Mouse (Mus musculus) hindbrain, embryonic 10.5 days (tissue): ENCODE results near the gene Clcnka. TPM values are rescaled to one million over a fixed set of nuclear protein-coding genes. Genes with fewer than 3 reads are reported as not detected.

ENCODE experiments used
- DNase-seq: peaks from one replicate; pipeline ENCODE4 v3.0.0-alpha.2; 2017; ENCODE audit warnings: low spot score
- H3K27ac ChIP-seq: fragments of 300-500 bp; sonication (generic); 2 replicates; pipeline ENCODE4 v1.5.1; 2016; ENCODE audit warnings: mild to moderate bottlenecking, moderate library complexity
- H3K27me3 ChIP-seq: fragments of 300-500 bp; sonication (generic); 2 replicates; pipeline ENCODE4 v1.6.1; 2016; ENCODE audit warnings: mild to moderate bottlenecking; ENCODE audit not compliant: poor library complexity, insufficient read depth, severe bottlenecking
- H3K36me3 ChIP-seq: fragments of 300-500 bp; sonication (generic); 2 replicates; pipeline ENCODE4 v1.6.1; 2016; ENCODE audit warnings: mild to moderate bottlenecking, moderate library complexity
- H3K4me1 ChIP-seq: fragments of 300-500 bp; sonication (generic); replicated peaks from 2 replicates; pipeline ENCODE4 v1.6.1; 2016; ENCODE audit warnings: mild to moderate bottlenecking
- H3K4me3 ChIP-seq: fragments of 300-500 bp; sonication (generic); 2 replicates; pipeline ENCODE4 v1.5.1; 2016; ENCODE audit warnings: mild to moderate bottlenecking, moderate library complexity
- H3K9me3 ChIP-seq: fragments of 300-500 bp; sonication (generic); 2 replicates; pipeline ENCODE4 v1.6.1; 2016; ENCODE audit warnings: mild to moderate bottlenecking, moderate library complexity
- whole genome bisulfite sequencing: fragments of 180-500 bp; shearing (Covaris S2); methylation state at CpG from one replicate; pipeline ENCODE4 v1.1.7; 2016; 5-methylcytosine and 5-hydroxymethylcytosine counted together
- polyA plus RNA-seq: library from polyadenylated mRNA; unstranded; fragments of >200 nt; fragmentation: Nextera tagmentation; extraction: Ambion mirVana; gene quantifications from 2 replicates; pipeline ENCODE4 v1.2.1, GENCODE M21; 2016

Gene Clcnka
- polyA plus RNA-seq, 1 experiment from 2014 or later, result 0.33 TPM

DNA sequence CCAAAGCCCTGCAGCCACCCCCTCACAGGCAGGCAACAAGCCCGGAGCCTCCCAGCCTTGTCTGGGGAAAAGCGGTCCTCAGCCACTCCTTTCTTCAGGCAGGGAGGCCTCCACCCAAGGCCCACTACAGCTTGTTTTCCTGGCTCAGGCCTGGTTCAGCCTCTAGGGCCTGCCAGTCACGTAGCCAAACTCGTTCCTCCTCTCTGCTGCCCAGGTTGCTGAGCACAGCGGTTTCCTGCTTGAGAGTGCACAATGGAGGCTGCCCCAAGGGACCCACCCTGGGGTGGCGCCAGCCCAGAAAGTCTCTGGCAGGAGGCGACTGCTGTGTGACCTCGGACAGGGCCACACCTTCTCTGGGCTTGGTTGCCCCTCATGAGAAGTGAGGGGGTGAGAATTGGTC lies 44.7 kb downstream of the Clcnka start:
- H3K27ac ChIP-seq, result peak overlapping the region; percentile 17; the same call in 1 of the 2 replicates
- no peaks in the 10 kb centered on the region for H3K27me3 ChIP-seq
- H3K36me3 ChIP-seq, result no peaks in the 10 kb centered on the region
- 75% methylated on average over 8 of the region's 8 CpGs for WGBS
- H3K9me3 ChIP-seq, result no peaks in the 10 kb centered on the region
- peaks cover 26% of the 10 kb centered on the region for H3K4me1 ChIP-seq
- DNase-seq, result no peak
- H3K4me3 ChIP-seq, result no peak overlapping the region

DNA sequence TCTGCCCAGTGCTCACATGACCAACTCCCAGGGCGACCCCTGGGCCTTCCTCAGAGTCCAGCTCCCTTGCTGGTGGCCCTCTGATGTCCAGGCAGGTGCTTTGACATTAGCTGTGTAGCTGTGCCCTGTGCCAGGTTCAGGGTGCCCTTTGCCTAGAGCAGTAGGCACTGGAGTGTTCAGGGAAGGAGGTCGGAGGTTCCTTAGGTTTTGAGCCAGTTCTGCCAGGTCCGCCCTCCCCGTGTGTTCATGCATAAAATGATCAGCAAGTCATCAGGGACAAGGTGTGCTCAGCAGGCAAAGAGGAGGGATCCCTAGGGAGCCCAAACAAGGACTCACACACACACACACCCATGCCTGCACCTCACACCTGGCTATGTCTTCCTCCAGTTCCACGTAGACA lies 45.5 kb downstream of the Clcnka start:
- 77% methylated on average over 5 of the region's 5 CpGs for WGBS
- DNase-seq, result no peak
- Histone ChIP-seq H3K27ac (no peak overlapping the region), H3K4me3 (no peak overlapping the region), H3K4me1 (peaks cover 33% of the 10 kb centered on the region), H3K36me3 (no peaks in the 10 kb centered on the region), H3K27me3 (no peaks in the 10 kb centered on the region), H3K9me3 (no peaks in the 10 kb centered on the region)

DNA sequence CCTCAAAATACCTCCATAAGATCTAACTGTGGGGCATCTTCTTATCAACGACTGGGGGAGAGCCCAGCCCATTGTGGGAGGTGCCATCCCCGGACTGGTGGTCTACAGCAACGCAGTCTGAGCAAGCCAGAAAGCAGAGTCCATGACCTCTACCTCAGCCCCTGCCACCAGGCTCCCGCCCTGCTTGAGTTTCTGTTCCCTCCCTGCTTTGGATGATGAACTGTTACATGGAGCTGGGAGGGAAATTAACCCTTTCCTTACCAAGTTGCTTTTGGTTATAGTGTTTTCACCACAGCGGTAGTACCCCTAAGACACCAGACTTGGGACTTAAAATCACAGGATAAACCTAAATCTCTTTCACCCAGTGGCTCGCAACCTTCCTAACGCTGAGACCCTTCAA lies 46.6 kb downstream of the Clcnka start:
- DNase-seq, result no peak
- WGBS, result 60% methylated on average over 7 of the region's 7 CpGs
- peaks cover 40% of the 10 kb centered on the region for H3K4me1 ChIP-seq
- no peaks in the 10 kb centered on the region for H3K36me3 ChIP-seq
- H3K9me3 ChIP-seq, result no peaks in the 10 kb centered on the region
- no peaks in the 10 kb centered on the region for H3K27me3 ChIP-seq
- no peak overlapping the region for H3K27ac ChIP-seq
- no peak overlapping the region for H3K4me3 ChIP-seq

DNA sequence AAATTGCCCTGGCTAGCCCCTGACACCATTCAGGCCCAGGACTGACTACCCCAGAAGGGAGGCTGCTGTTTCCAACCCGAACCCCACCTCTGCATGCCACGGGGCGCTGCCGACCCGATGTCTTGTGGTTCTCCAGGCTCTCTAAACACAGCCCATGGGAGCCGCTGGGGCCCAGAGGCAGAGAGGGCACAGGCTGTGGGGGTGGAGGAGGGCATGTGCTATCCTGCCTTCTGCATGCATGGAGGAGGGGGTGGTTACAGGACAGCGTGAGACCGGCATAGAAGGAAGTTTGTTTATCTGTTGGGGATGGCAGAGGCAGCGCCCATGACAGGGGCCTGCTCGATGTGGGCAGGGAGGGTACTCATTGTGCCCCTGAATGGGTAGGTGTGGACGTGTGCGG lies 48.5 kb downstream of the Clcnka start:
- Histone ChIP-seq H3K4me3 (no peak overlapping the region), H3K27ac (no peak overlapping the region), H3K9me3 (0 out of 2 replicates have a peak, but pooled peaks cover 3% of the 10 kb centered on the region), H3K27me3 (no peaks in the 10 kb centered on the region), H3K4me1 (peaks cover 40% of the 10 kb centered on the region), H3K36me3 (no peaks in the 10 kb centered on the region)
- 84% methylated on average over 12 of the region's 12 CpGs for WGBS
- no peak for DNase-seq

DNA sequence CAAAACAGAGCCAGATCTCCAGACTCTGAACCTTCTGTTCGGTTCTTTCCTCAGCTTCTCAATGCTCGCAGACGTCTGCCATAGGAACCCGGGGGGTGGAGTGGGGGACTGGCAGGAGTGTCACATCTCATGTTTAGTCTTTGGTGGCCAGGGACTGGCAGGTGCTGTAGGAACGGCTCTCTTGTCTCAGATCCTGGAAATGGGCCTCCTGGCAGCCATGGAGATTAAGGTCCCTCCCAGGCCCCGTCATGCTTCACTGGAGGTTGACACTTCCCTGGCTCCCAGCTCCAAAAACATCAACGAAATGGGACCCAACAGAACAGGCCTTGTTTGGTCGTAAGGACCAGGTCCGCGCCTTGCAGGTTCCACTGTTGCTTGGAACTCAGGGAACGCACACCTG lies 49.9 kb downstream of the Clcnka start:
- Histone ChIP-seq H3K36me3 (no peaks in the 10 kb centered on the region), H3K27me3 (no peaks in the 10 kb centered on the region), H3K4me1 (peaks cover 36% of the 10 kb centered on the region), H3K27ac (0 out of 2 replicates have a peak overlapping the region, but pooled peaks have one; percentile 8), H3K4me3 (no peak overlapping the region), H3K9me3 (0 out of 2 replicates have a peak, but pooled peaks cover 3% of the 10 kb centered on the region)
- WGBS, result 70% methylated on average over 11 of the region's 11 CpGs
- no peak for DNase-seq

DNA sequence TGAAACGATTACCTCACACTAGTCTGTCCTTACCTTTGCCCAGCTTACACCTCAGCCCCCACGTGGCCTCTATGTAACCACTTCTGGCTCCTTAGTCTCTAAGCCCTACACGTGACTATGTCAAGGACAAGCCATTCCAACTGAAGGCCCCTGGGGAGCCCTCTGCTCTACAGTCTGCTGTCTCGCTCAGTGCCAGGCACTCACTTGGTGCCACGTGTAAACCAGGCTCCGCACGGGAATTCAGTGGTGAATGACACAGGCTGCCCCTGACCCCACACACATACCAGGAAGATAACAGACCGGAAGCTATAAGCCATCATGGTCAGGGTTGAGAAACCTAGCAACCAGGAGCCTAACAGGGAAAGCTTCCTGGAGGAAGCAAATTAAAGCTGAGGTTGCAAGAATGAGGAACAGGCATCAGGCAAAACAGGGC lies 51.1 kb downstream of the Clcnka start:
- H3K27me3 ChIP-seq, result no peaks in the 10 kb centered on the region
- DNase-seq, result no peak
- WGBS, result 75% methylated on average over 8 of the region's 8 CpGs
- no peak overlapping the region for H3K4me3 ChIP-seq
- H3K4me1 ChIP-seq, result peaks cover 38% of the 10 kb centered on the region
- 0 out of 2 replicates have a peak, but pooled peaks cover 3% of the 10 kb centered on the region for H3K9me3 ChIP-seq
- H3K36me3 ChIP-seq, result no peaks in the 10 kb centered on the region
- H3K27ac ChIP-seq, result peak overlapping the region; percentile 40; the same call in 1 of the 2 replicates

DNA sequence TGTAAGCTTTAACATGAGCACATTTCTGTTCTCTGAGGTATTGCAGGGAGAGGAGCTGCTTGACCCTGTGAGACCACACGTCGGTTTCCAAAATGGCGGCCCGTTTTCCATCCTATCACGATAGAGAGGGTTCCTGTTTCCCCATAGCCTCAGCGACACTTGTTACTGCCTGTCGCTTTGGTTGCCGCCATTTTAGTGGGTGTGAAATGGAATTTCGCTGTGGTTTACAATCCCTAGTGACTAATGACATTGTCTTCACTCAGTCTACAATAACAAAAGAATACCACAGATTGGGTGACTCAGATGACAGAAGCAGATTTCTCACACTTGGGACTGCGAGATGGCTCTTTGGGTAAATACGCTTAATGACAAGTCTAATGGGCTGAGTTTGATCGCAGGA lies 53.3 kb downstream of the Clcnka start:
- peaks cover 15% of the 10 kb centered on the region; the same call in 1 of the 2 replicates for H3K27me3 ChIP-seq
- no peak overlapping the region for H3K4me3 ChIP-seq
- H3K4me1 ChIP-seq, result peaks cover 40% of the 10 kb centered on the region
- DNase-seq, result no peak
- 0 out of 2 replicates have a peak, but pooled peaks cover 3% of the 10 kb centered on the region for H3K9me3 ChIP-seq
- no peaks in the 10 kb centered on the region for H3K36me3 ChIP-seq
- H3K27ac ChIP-seq, result no peak overlapping the region
- 95% methylated on average over 12 of the region's 12 CpGs for WGBS

DNA sequence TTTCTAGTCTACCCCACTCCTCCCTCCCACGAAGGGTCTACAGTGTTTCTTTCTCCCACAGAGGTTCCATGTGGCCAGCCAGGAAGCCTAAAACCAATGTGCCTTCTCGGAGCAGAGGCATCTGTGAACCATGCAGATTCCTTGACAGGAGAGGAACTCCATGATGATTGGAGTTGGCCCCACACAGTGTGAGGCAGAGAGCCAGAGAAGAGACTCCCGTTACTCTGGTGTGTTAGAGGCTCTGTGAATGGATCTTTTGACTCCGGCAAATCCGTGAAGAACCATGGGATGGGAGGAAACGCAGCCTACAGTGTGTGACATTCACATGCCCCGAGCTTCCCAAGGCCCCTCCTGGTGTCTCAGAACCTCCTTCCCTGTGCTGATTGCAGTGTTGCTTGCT lies 55.0 kb downstream of the Clcnka start:
- Histone ChIP-seq H3K27ac (no peak overlapping the region), H3K9me3 (0 out of 2 replicates have a peak, but pooled peaks cover 3% of the 10 kb centered on the region), H3K36me3 (no peaks in the 10 kb centered on the region), H3K4me1 (peaks cover 46% of the 10 kb centered on the region), H3K4me3 (no peak overlapping the region), H3K27me3 (peaks cover 15% of the 10 kb centered on the region; the same call in 1 of the 2 replicates)
- no peak for DNase-seq
- 66% methylated on average over 7 of the region's 7 CpGs for WGBS

DNA sequence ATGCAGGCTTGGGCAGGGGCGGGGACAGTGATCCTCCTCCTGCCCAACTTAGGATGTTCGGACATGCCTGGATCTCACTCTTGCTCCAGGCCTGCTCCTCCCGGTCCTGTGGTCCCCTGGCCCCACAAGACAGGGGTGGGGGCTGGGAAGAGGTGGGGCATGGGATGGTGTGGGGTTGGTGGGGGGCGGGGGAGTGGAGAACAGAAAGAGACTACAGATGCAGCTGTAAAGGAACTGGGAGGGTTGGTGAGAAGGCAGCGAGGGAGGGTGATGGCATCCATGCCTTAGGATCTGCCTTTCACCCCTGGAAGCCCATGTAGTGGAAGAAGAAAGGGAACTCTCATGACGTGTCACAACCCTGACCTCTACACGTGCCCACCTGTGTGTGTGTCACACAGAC lies 57.0 kb downstream of the Clcnka start:
- Histone ChIP-seq H3K9me3 (0 out of 2 replicates have a peak, but pooled peaks cover 3% of the 10 kb centered on the region), H3K4me1 (peaks cover 47% of the 10 kb centered on the region), H3K27ac (peak overlapping the region; percentile 53), H3K4me3 (no peak overlapping the region), H3K36me3 (no peaks in the 10 kb centered on the region), H3K27me3 (peaks cover 20% of the 10 kb centered on the region)
- WGBS, result 62% methylated on average over 7 of the region's 7 CpGs
- no peak for DNase-seq

DNA sequence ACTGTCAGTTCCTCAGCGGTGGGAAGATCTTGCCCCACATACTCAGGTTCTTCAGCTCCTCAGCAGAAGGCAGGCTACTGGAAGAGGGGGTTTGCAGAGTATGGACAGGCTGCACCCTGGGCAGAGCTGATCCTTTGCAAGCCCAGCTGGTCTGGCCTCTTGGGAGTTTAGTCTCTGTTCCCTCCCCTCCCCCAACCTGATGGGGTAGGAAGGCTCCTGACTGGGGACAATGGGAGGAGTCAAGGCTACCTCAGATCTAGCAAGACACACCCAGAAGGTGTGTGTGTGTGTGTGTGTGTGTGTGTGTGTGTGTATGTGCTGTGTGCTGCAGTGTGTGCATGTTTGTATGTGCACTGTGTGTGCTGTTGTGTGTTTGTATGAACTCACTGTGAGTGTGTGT lies 59.7 kb downstream of the Clcnka start:
- 25% methylated on average over 1 of the region's 1 CpGs for WGBS
- peak overlapping the region; percentile 83 for H3K27ac ChIP-seq
- H3K9me3 ChIP-seq, result no peaks in the 10 kb centered on the region
- peak; percentile 41 for DNase-seq
- H3K4me3 ChIP-seq, result no peak overlapping the region
- peaks cover 73% of the 10 kb centered on the region for H3K4me1 ChIP-seq
- no peaks in the 10 kb centered on the region for H3K36me3 ChIP-seq
- H3K27me3 ChIP-seq, result peaks cover 24% of the 10 kb centered on the region

DNA sequence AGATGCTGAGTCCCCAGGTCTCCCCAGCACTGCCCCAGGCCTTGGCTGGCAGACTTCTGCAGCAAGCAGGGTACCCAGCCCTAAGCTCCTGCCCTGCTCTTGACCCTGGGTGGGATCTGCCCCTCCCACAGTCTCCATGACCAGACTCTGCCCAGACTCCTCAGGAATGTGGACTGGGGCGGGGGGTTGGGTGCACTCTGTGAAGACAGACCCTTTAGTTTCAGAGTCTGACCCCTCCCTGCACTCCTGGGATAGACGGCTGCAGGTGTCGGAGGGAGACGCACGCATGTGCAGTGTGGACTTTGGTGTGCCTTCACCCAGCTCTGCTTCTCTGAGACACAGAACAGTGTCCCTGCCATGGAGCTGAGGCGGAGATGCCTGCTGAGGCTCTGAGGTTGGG lies 60.5 kb downstream of the Clcnka start:
- Histone ChIP-seq H3K9me3 (no peaks in the 10 kb centered on the region), H3K4me1 (peaks cover 79% of the 10 kb centered on the region), H3K27ac (peak overlapping the region; percentile 83), H3K4me3 (no peak overlapping the region), H3K27me3 (peaks cover 24% of the 10 kb centered on the region), H3K36me3 (no peaks in the 10 kb centered on the region)
- DNase-seq, result peak; percentile 40
- 41% methylated on average over 6 of the region's 6 CpGs for WGBS

DNA sequence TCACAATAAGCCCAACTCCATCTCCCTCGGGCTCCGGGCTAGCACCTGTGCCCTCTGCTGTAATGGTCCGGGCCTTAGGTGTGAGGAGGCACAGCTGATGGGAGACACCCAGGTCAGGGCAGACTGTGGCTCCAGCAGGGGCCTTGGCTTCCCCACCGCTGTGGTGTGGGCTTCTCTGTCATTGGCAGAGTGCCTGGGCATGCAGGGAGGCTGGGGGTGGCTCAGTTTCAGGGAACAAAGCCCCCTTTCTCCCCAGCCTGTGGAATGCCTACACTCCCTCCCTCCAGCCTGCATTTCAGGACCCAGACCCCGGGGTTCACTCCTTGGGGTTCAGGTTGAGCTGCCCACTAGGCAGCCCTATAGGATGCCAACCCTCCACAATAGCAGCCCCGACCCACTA lies 62.3 kb downstream of the Clcnka start:
- H3K4me1 ChIP-seq, result peaks cover 76% of the 10 kb centered on the region
- WGBS, result 65% methylated on average over 6 of the region's 6 CpGs
- no peak for DNase-seq

DNA sequence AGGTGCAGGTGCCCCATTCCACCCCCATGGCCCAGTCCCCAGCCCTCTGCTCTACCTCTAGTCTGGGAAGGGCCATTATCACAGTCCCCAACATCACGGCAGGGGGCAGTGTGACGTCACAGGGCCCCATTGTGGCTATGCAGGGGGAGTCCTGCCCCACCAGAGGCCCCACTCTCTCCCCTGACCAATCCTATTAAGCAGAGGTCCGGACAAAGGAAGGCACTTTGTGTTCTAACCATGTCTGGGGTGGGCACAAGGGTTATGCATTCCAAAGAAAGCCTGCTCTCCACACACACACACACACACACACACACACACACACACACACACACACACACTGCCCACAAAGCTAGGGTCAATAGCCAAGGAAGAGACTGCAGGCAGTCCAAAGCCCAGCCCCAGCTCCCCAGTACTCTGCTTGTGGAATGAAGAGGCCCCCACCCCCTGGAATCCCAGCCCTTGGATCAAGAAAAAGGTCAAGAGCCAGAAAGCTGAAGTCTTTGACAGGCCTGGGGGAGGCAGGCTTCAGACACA lies 63.2 kb downstream of the Clcnka start:
- 3% methylated on average over 3 of the region's 3 CpGs for WGBS
- Histone ChIP-seq H3K4me3 (no peak overlapping the region), H3K27ac (peak overlapping the region; percentile 92), H3K36me3 (no peaks in the 10 kb centered on the region), H3K27me3 (peaks cover 10% of the 10 kb centered on the region; the same call in 1 of the 2 replicates), H3K9me3 (no peaks in the 10 kb centered on the region), H3K4me1 (peaks cover 68% of the 10 kb centered on the region)
- DNase-seq, result peak; percentile 86

More for the DNA sequence above, 62.3 kb downstream of the Clcnka start:
- H3K4me3 ChIP-seq, result no peak overlapping the region
- peaks cover 19% of the 10 kb centered on the region for H3K27me3 ChIP-seq
- H3K9me3 ChIP-seq, result no peaks in the 10 kb centered on the region
- no peaks in the 10 kb centered on the region for H3K36me3 ChIP-seq
- H3K27ac ChIP-seq, result peak overlapping the region; percentile 92
